Mouse (Mus musculus) midbrain, embryonic 11.5 days (tissue): Measurements from ENCODE around the gene Taar7f. TPM values are rescaled to one million over a fixed set of nuclear protein-coding genes. Genes with fewer than 3 reads are reported as not detected.

Source experiments
- ATAC-seq: fragments of 200-750 bp; cut with Nextera tagmentation; 2 replicates; pipeline ENCODE4 v1.8.0; 2017; ENCODE audit warnings: moderate TSS enrichment, moderate library complexity; ENCODE audit not compliant: low FRiP score
- DNase-seq: peaks from one replicate; pipeline ENCODE4 v3.0.0; 2015; ENCODE audit warnings: low spot score; ENCODE audit errors: missing footprints
- H3K27ac ChIP-seq: fragments of 300-500 bp; sonication (generic); 2 replicates; pipeline ENCODE4 v1.5.1; 2014; ENCODE audit warnings: low read depth, low read length
- H3K27me3 ChIP-seq: fragments of 300-500 bp; sonication (generic); 2 replicates; pipeline ENCODE4 v1.6.1; 2014; ENCODE audit warnings: mild to moderate bottlenecking, low read length, moderate library complexity, mixed read lengths; ENCODE audit not compliant: control insufficient read depth, insufficient read depth
- H3K36me3 ChIP-seq: fragments of 300-500 bp; sonication (generic); 2 replicates; pipeline ENCODE4 v1.6.1; 2014; ENCODE audit warnings: mild to moderate bottlenecking, low read length, moderate library complexity, mixed read lengths; ENCODE audit not compliant: control insufficient read depth, insufficient read depth
- H3K4me1 ChIP-seq: fragments of 300-500 bp; sonication (generic); 2 replicates; pipeline ENCODE4 v1.6.1; 2014; ENCODE audit warnings: low read length; ENCODE audit not compliant: control insufficient read depth, insufficient read depth
- H3K4me2 ChIP-seq: fragments of 300-500 bp; sonication (generic); 2 replicates; pipeline ENCODE4 v1.6.1; 2014; ENCODE audit warnings: mild to moderate bottlenecking, moderate library complexity
- H3K4me3 ChIP-seq: fragments of 300-500 bp; sonication (generic); 2 replicates; pipeline ENCODE4 v1.5.1; 2014; ENCODE audit warnings: low read depth, low read length
- H3K9ac ChIP-seq: fragments of 300-500 bp; sonication (generic); 2 replicates; pipeline ENCODE4 v1.6.1; 2014; ENCODE audit warnings: low read length
- H3K9me3 ChIP-seq: fragments of 300-500 bp; sonication (generic); 2 replicates; pipeline ENCODE4 v1.6.1; 2016; ENCODE audit warnings: low read length; ENCODE audit not compliant: control insufficient read depth
- WGBS: fragments of 180-500 bp; shearing (Covaris S2); extraction: QIAGEN DNeasy Blood & Tissue Kit; methylation state at CpG from one replicate; pipeline ENCODE4 v1.1.7; 2014; 5-methylcytosine and 5-hydroxymethylcytosine counted together
- polyA plus RNA-seq: library from polyadenylated mRNA; unstranded; fragments of >200 nt; fragmentation: Nextera tagmentation; extraction: Ambion mirVana; gene quantifications from 2 replicates; pipeline ENCODE4 v1.2.1, GENCODE M21; 2014

Taar7f gene
- not detected in 2 replicates for polyA plus RNA-seq

DNA sequence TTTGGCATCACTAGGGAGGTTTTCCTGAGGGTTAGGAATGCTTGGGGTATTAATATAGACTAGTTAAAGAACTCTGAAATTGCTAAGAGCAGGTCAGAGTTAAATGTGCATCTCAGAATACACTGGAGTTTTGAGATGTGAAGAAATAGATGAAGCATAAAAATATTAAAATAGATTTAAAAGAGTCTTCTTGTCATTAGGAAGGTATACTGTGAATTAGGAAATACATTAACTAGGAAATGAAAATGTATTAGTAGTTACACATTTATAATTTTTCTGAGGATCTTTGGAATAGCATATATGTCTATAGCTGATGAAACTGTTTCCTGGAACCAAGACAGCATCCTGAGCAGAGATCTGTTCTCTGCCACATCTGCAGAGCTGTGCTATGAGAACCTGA, at the start of gene Taar7f:
Taar7f (plus strand) TSS at position 301 of the 400 bp plus-strand sequence.
- no peaks in the 10 kb centered on the region for H3K27me3 ChIP-seq
- no peaks in the 10 kb centered on the region for H3K36me3 ChIP-seq
- H3K9ac ChIP-seq, result no peak within 1 kb of the TSS
- no peak within 1 kb of the TSS for H3K4me3 ChIP-seq
- no peak within 1 kb of the TSS for H3K4me2 ChIP-seq
- no peak for DNase-seq
- no peaks in the 10 kb centered on the region for H3K9me3 ChIP-seq
- no peak for ATAC-seq
- H3K4me1 ChIP-seq, result no peaks in the 10 kb centered on the region
- H3K27ac ChIP-seq, result no peak within 1 kb of the TSS

DNA sequence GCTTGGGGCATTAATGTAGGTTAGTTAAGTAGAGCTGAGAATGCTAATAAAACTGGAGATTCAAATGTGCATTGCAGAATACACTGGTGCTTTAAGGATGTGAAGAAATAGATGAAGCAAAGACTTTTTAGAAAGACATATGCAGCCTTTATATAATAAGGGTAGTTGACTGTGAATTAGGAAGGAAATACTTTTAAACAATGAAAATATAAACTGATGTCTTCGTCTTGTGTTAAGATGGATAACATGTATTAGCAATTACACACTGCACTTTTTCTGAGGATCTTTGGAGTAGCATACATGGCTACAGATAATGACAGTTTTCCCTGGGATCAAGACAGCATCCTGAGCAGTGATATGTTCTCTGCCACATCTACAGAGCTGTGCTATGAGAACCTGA, 49.7 kb upstream of the Taar7f start, which contains the start of gene Taar7b:
Taar7b (plus strand) TSS at position 301 of the 400 bp plus-strand sequence.
- no peak for ATAC-seq
- Histone ChIP-seq H3K4me2 (no peak within 1 kb of the TSS), H3K9ac (no peak within 1 kb of the TSS), H3K27ac (no peak within 1 kb of the TSS), H3K4me1 (no peaks in the 10 kb centered on the region), H3K9me3 (no peaks in the 10 kb centered on the region), H3K27me3 (no peaks in the 10 kb centered on the region), H3K4me3 (no peak within 1 kb of the TSS), H3K36me3 (no peaks in the 10 kb centered on the region)
- WGBS, result 94% methylated on average over 1 of the region's 1 CpGs
- DNase-seq, result no peak

DNA sequence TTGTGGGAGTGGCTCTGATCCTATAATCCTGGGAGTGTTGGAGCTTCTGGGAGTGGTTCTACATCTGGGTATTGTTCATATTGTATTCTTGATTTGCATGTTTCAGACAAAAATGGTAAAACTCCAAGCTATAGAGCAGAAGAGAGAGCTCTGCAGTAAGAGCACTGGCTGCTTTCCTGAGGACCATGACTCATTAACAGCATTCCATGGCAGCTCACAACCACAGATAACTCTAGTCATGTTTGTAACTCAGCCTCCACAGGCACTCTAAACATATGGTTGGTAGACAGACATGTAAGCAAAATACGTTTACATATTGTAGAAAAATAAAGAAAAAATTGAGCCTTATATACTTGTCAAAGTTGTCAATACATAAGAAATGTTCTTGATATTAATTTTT, 42.9 kb upstream of the Taar7f start:
- ATAC-seq, result no peak
- 76% methylated on average over 1 of the region's 1 CpGs for WGBS
- no peak overlapping the region for H3K4me2 ChIP-seq
- no peak for DNase-seq
- H3K9me3 ChIP-seq, result no peaks in the 10 kb centered on the region
- H3K9ac ChIP-seq, result no peak overlapping the region
- no peaks in the 10 kb centered on the region for H3K4me1 ChIP-seq
- no peak overlapping the region for H3K4me3 ChIP-seq
- H3K27me3 ChIP-seq, result no peaks in the 10 kb centered on the region
- H3K36me3 ChIP-seq, result no peaks in the 10 kb centered on the region
- no peak overlapping the region for H3K27ac ChIP-seq

- no peak for DNase-seq
- no peak overlapping the region for H3K4me2 ChIP-seq
- H3K27ac ChIP-seq, result no peak overlapping the region
- no peaks in the 10 kb centered on the region for H3K4me1 ChIP-seq
- no peak overlapping the region for H3K9ac ChIP-seq
- H3K4me3 ChIP-seq, result no peak overlapping the region
- no peak for ATAC-seq
- H3K36me3 ChIP-seq, result no peaks in the 10 kb centered on the region
- whole genome bisulfite sequencing, result 77% methylated on average over 2 of the region's 2 CpGs
- no peaks in the 10 kb centered on the region for H3K27me3 ChIP-seq
- H3K9me3 ChIP-seq, result no peaks in the 10 kb centered on the region
Measured at GRCm38 (mm10) chr10:24007034-24007433, 42.3 kb upstream of the Taar7f start.

- no peaks in the 10 kb centered on the region for H3K9me3 ChIP-seq
- H3K27ac ChIP-seq, result no peak overlapping the region
- DNase-seq (no peak), ATAC-seq (no peak)
- H3K27me3 ChIP-seq, result no peaks in the 10 kb centered on the region
- no peaks in the 10 kb centered on the region for H3K36me3 ChIP-seq
- WGBS, result 92% methylated on average over 1 of the region's 1 CpGs
- no peaks in the 10 kb centered on the region for H3K4me1 ChIP-seq
- H3K4me2 ChIP-seq, result no peak overlapping the region
- no peak overlapping the region for H3K4me3 ChIP-seq
- no peak overlapping the region for H3K9ac ChIP-seq
Measured at GRCm38 (mm10) chr10:24008143-24008542, 41.2 kb upstream of the Taar7f start.

DNA sequence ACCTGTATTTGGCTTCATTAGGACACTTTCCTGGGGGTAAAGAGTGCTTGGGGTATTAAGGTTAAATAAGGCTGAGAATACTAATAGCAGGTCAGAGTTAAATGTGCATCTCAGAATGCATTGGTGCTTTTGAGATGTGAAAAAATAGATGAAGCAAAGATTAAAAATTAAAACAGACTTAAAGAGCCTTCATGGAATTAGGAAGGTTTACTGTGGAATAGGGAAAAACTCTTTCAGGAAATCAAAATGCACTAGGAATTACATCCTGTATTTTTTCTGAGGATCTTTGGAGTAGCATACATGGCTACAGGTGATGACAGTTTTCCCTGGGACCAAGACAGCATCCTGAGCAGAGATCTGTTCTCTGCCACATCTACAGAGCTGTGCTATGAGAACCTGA, 22.4 kb upstream of the Taar7f start, which contains the start of gene Taar7d:
Taar7d (plus strand) TSS at position 301 of the 400 bp plus-strand sequence.
- Histone ChIP-seq H3K27ac (no peak within 1 kb of the TSS), H3K9me3 (no peaks in the 10 kb centered on the region), H3K4me1 (no peaks in the 10 kb centered on the region), H3K36me3 (no peaks in the 10 kb centered on the region), H3K4me2 (no peak within 1 kb of the TSS), H3K9ac (no peak within 1 kb of the TSS), H3K4me3 (no peak within 1 kb of the TSS), H3K27me3 (no peaks in the 10 kb centered on the region)
- ATAC-seq (no peak), DNase-seq (no peak)

DNA sequence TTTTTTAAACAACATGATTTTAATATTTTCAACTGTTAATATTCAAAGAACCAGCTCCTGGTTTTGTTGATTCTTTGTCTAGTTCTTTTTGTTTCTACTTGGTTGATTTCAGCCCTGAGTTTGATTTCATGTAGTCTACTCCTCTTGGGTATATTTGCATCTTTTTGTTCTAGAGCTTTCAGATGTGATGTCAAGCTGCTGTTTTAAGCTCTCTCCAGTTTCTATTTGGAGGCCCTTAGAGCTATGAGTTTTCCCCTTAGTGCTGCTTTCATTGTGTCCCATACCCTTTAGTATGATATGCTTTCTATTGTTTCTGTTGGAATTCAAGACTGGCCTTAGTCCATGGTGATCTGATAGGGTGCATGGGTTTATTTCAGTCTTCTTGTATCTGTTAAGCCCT, 18.0 kb upstream of the Taar7f start:
- no peaks in the 10 kb centered on the region for H3K27me3 ChIP-seq
- H3K36me3 ChIP-seq, result no peaks in the 10 kb centered on the region
- DNase-seq (no peak), ATAC-seq (no peak)
- H3K27ac ChIP-seq, result no peak overlapping the region
- no peak overlapping the region for H3K4me2 ChIP-seq
- no peak overlapping the region for H3K4me3 ChIP-seq
- no peak overlapping the region for H3K9ac ChIP-seq
- H3K9me3 ChIP-seq, result no peaks in the 10 kb centered on the region
- H3K4me1 ChIP-seq, result no peaks in the 10 kb centered on the region

DNA sequence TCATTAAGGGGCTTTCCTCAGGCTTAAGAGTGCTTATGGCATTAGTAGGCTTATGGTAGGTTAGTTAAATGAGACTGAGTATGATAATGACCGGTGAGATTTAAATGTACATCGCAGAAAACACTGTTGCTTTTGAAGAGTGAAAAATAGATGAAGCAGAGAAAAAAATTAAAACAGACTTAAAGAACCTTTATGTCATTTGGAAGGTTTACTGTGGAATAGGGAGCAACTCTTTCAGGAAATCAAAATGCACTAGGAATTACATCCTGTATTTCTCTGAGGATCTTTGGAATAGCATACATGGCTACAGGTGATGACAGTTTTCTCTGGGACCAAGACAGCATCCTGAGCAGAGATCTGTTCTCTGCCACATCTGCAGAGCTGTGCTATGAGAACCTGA, 12.0 kb upstream of the Taar7f start, which contains the start of gene Taar7e:
Taar7e (plus strand) TSS at position 301 of the 400 bp plus-strand sequence.
- no peaks in the 10 kb centered on the region for H3K27me3 ChIP-seq
- no peak within 1 kb of the TSS for H3K9ac ChIP-seq
- no peak within 1 kb of the TSS for H3K4me3 ChIP-seq
- 90% methylated on average over 2 of the region's 2 CpGs for WGBS
- ATAC-seq (no peak), DNase-seq (no peak)
- H3K27ac ChIP-seq, result no peak within 1 kb of the TSS
- no peaks in the 10 kb centered on the region for H3K36me3 ChIP-seq
- H3K4me2 ChIP-seq, result no peak within 1 kb of the TSS
- H3K9me3 ChIP-seq, result no peaks in the 10 kb centered on the region
- no peaks in the 10 kb centered on the region for H3K4me1 ChIP-seq

DNA sequence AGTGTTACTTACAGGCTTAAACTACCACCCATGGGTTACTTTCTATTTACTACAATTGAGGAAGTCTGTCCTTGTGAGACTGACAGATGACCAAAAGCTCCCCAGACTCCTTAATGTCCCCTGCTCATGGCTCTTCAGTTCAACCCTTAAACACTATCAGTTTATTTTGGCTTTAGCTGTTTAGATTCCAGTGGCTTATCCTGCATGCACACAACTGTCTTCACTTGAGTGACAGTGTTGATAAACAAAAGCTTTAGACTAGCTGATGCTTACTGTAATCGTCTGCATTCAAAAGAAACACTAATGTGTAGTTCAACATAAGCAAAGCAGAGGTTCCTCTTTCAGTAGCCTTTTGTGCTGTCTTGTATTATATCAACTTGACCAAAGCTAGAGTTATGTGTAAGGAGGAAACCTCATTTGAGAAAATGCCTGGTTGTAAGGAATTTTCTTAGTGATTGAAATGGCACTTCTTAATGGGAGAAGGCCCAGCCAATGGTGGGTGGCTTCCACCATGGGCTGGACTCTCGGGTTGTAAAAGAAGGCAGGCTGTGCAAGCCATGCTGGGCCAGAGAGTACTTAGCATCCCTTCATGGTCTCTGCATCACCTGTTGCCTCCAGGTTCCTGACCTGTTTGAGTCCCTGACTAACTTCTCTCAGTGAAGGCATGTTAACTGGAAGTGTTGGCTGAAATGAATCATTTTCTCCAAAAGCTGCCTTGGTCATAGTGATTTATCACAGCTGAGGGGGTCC, 9.0 kb upstream of the Taar7f start:
- H3K36me3 ChIP-seq, result no peaks in the 10 kb centered on the region
- no peak overlapping the region for H3K27ac ChIP-seq
- H3K9ac ChIP-seq, result no peak overlapping the region
- no peaks in the 10 kb centered on the region for H3K9me3 ChIP-seq
- DNase-seq (no peak), ATAC-seq (no peak)
- 78% methylated on average over 2 of the region's 2 CpGs for WGBS
- no peaks in the 10 kb centered on the region for H3K4me1 ChIP-seq
- no peak overlapping the region for H3K4me2 ChIP-seq
- H3K27me3 ChIP-seq, result no peaks in the 10 kb centered on the region
- no peak overlapping the region for H3K4me3 ChIP-seq
